Mouse (Mus musculus) midbrain, embryonic 11.5 days (tissue): ENCODE data around the gene Hist1h3g. TPM values are rescaled to one million over a fixed set of nuclear protein-coding genes. Genes with fewer than 3 reads are reported as not detected.
"Not testable (repeated sequence)": the region's sequence is repeated elsewhere in the genome, so short reads cannot be mapped to it uniquely, and the experiment has no call there.

Experiments used
- ATAC-seq: fragments of 200-750 bp; cut with Nextera tagmentation; 2 replicates; pipeline ENCODE4 v1.8.0; 2017; ENCODE audit warnings: moderate TSS enrichment, moderate library complexity; ENCODE audit not compliant: low FRiP score
- DNase-seq: peaks from one replicate; pipeline ENCODE4 v3.0.0; 2015; ENCODE audit warnings: low spot score; ENCODE audit errors: missing footprints
- H3K27ac ChIP-seq: fragments of 300-500 bp; sonication (generic); 2 replicates; pipeline ENCODE4 v1.5.1; 2014; ENCODE audit warnings: low read depth, low read length
- H3K27me3 ChIP-seq: fragments of 300-500 bp; sonication (generic); 2 replicates; pipeline ENCODE4 v1.6.1; 2014; ENCODE audit warnings: mild to moderate bottlenecking, low read length, moderate library complexity, mixed read lengths; ENCODE audit not compliant: control insufficient read depth, insufficient read depth
- H3K36me3 ChIP-seq: fragments of 300-500 bp; sonication (generic); 2 replicates; pipeline ENCODE4 v1.6.1; 2014; ENCODE audit warnings: mild to moderate bottlenecking, low read length, moderate library complexity, mixed read lengths; ENCODE audit not compliant: control insufficient read depth, insufficient read depth
- H3K4me1 ChIP-seq: fragments of 300-500 bp; sonication (generic); 2 replicates; pipeline ENCODE4 v1.6.1; 2014; ENCODE audit warnings: low read length; ENCODE audit not compliant: control insufficient read depth, insufficient read depth
- H3K4me2 ChIP-seq: fragments of 300-500 bp; sonication (generic); 2 replicates; pipeline ENCODE4 v1.6.1; 2014; ENCODE audit warnings: mild to moderate bottlenecking, moderate library complexity
- H3K4me3 ChIP-seq: fragments of 300-500 bp; sonication (generic); 2 replicates; pipeline ENCODE4 v1.5.1; 2014; ENCODE audit warnings: low read depth, low read length
- H3K9ac ChIP-seq: fragments of 300-500 bp; sonication (generic); 2 replicates; pipeline ENCODE4 v1.6.1; 2014; ENCODE audit warnings: low read length
- H3K9me3 ChIP-seq: fragments of 300-500 bp; sonication (generic); 2 replicates; pipeline ENCODE4 v1.6.1; 2016; ENCODE audit warnings: low read length; ENCODE audit not compliant: control insufficient read depth
- WGBS: fragments of 180-500 bp; shearing (Covaris S2); extraction: QIAGEN DNeasy Blood & Tissue Kit; methylation state at CpG from one replicate; pipeline ENCODE4 v1.1.7; 2014; 5-methylcytosine and 5-hydroxymethylcytosine counted together
- polyA plus RNA-seq: library from polyadenylated mRNA; unstranded; fragments of >200 nt; fragmentation: Nextera tagmentation; extraction: Ambion mirVana; gene quantifications from 2 replicates; pipeline ENCODE4 v1.2.1, GENCODE M21; 2014

Gene Hist1h3g
- polyA plus RNA-seq, 1 experiment from 2014 or later: 4.0 TPM

- peak overlapping the region; percentile 9; the same call in 1 of the 2 replicates for H3K4me2 ChIP-seq
- 70% methylated on average over 3 of the region's 3 CpGs for WGBS
- H3K9ac ChIP-seq: peak overlapping the region; percentile 9; the same call in 1 of the 2 replicates
- H3K4me1 ChIP-seq: peaks cover 9% of the 10 kb centered on the region
- no peaks in the 10 kb centered on the region for H3K27me3 ChIP-seq
- H3K4me3 ChIP-seq: no peak overlapping the region
- H3K9me3 ChIP-seq: no peaks in the 10 kb centered on the region
- H3K36me3 ChIP-seq: no peaks in the 10 kb centered on the region
- H3K27ac ChIP-seq: peak overlapping the region; percentile 98
- no peak for ATAC-seq
- DNase-seq: no peak
Observed at GRCm38 (mm10) chr13:23556906-23557305, 21.7 kb downstream of the Hist1h3g start.

- peak; percentile 90 for DNase-seq
- H3K4me3 ChIP-seq, H3K27me3 ChIP-seq, H3K9me3 ChIP-seq, H3K36me3 ChIP-seq, ATAC-seq, H3K4me2 ChIP-seq, H3K9ac ChIP-seq, H3K4me1 ChIP-seq: not testable (repeated sequence)
- peak overlapping the region; percentile 20; the same call in 1 of the 2 replicates for H3K27ac ChIP-seq
- whole genome bisulfite sequencing: 26% methylated on average over 2 of the region's 2 CpGs
Observed at GRCm38 (mm10) chr13:23560699-23561098, 25.5 kb downstream of the Hist1h3g start.

DNA sequence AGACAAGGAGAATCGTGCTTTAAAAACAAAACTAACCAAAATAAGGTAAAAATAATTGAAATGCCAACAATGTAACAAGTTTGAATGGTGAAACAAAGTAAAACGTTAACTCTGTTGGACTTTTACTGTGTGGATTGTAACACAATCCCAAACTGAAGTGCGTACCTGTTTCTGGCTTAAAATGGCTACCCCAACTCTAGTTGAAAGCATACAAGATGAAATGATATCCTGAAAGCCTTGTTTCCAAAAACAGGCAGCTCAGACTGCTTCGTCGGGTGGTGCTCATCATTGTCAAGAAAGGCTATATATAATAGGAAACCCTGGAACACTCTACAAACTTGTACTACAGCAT lies 26.3 kb downstream of the Hist1h3g start:
- DNase-seq, H3K9me3 ChIP-seq, H3K36me3 ChIP-seq, H3K27me3 ChIP-seq, H3K4me1 ChIP-seq, ATAC-seq: not testable (repeated sequence)
- peak overlapping the region; percentile 35 for H3K4me3 ChIP-seq
- peak overlapping the region; percentile 71 for H3K4me2 ChIP-seq
- WGBS: 0% methylated on average over 2 of the region's 5 CpGs
- H3K27ac ChIP-seq: peak overlapping the region; percentile 96; the same call in 1 of the 2 replicates
- peak overlapping the region; percentile 86; the same call in 1 of the 2 replicates for H3K9ac ChIP-seq

- not testable (repeated sequence) for H3K27me3 ChIP-seq, H3K9me3 ChIP-seq, H3K4me1 ChIP-seq, H3K36me3 ChIP-seq
- H3K4me2 ChIP-seq: peak within 1 kb of the TSS; percentile 71
- DNase-seq: peak; percentile 99
- H3K27ac ChIP-seq: peak within 1 kb of the TSS; percentile 96
- H3K4me3 ChIP-seq: peak within 1 kb of the TSS; percentile 35
- peak; percentile 98 for ATAC-seq
- H3K9ac ChIP-seq: peak within 1 kb of the TSS; percentile 86
- WGBS: 0% methylated on average over 46 of the region's 67 CpGs
Observed at GRCm38 (mm10) chr13:23561883-23562659, 26.8 kb downstream of the Hist1h3g start, which contains the start of gene Hist1h3e. Hist1h3e (minus strand) TSS chr13:23562369.

GRCm38 (mm10) chr13:23562699-23563462 lies 27.7 kb downstream of the Hist1h3g start:
- H3K9me3 ChIP-seq: no peaks in the 10 kb centered on the region
- ATAC-seq (peak; percentile 65), DNase-seq (peak; percentile 96)
- H3K4me1 ChIP-seq: no peaks in the 10 kb centered on the region
- H3K36me3 ChIP-seq: no peaks in the 10 kb centered on the region
- 4% methylated on average over 18 of the region's 18 CpGs for WGBS
- H3K27ac ChIP-seq: peak overlapping the region; percentile 96
- H3K27me3 ChIP-seq: no peaks in the 10 kb centered on the region
- H3K4me3 ChIP-seq: peak overlapping the region; percentile 35
- peak overlapping the region; percentile 86 for H3K9ac ChIP-seq
- H3K4me2 ChIP-seq: peak overlapping the region; percentile 71

GRCm38 (mm10) chr13:23564482-23564881 lies 29.3 kb downstream of the Hist1h3g start:
- Histone ChIP-seq H3K9me3 (no peaks in the 10 kb centered on the region), H3K36me3 (no peaks in the 10 kb centered on the region), H3K27ac (0 out of 2 replicates have a peak overlapping the region, but pooled peaks have one; percentile 96), H3K4me2 (no peak overlapping the region), H3K27me3 (no peaks in the 10 kb centered on the region), H3K9ac (no peak overlapping the region), H3K4me3 (no peak overlapping the region), H3K4me1 (no peaks in the 10 kb centered on the region; the same call in 1 of the 2 replicates)
- DNase-seq (no peak), ATAC-seq (no peak)
- 87% methylated on average over 2 of the region's 2 CpGs for WGBS

DNA sequence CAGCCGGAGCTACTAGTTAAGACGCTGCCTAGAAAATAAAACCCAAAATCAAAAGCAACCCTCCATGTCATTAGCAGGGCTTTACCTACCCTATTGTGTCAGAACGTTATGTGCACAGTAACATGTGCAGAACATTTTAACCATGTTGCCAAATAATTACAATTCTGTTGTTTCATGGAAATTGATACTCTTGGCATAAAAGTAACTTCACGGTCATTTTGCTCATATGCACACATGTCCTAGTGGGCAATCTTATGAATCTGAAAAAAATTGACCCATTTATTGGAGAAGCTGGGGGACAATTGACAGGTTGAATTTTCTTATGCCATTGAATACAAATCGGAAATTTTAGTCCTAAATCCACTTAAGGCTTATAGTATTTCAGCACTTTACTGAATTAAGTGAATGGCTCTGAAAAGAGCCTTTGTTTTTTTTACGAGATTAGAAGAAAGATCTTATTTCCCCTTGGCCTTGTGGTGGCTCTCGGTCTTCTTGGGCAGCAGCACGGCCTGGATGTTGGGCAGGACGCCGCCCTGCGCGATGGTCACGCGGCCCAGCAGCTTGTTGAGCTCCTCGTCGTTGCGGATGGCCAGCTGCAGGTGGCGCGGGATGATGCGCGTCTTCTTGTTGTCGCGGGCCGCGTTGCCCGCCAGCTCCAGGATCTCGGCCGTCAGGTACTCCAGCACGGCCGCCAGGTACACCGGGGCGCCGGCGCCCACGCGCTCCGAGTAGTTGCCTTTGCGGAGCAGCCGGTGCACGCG lies 35.2 kb downstream of the Hist1h3g start:
- not testable (repeated sequence) for H3K4me1 ChIP-seq, H3K9me3 ChIP-seq, ATAC-seq, H3K36me3 ChIP-seq, H3K27me3 ChIP-seq
- peak; percentile 94 for DNase-seq
- 4% methylated on average over 19 of the region's 41 CpGs for WGBS
- H3K27ac ChIP-seq: peak overlapping the region; percentile 93
- peak overlapping the region; percentile 42 for H3K4me2 ChIP-seq
- peak overlapping the region; percentile 57; the same call in 1 of the 2 replicates for H3K9ac ChIP-seq
- H3K4me3 ChIP-seq: peak overlapping the region; percentile 43

DNA sequence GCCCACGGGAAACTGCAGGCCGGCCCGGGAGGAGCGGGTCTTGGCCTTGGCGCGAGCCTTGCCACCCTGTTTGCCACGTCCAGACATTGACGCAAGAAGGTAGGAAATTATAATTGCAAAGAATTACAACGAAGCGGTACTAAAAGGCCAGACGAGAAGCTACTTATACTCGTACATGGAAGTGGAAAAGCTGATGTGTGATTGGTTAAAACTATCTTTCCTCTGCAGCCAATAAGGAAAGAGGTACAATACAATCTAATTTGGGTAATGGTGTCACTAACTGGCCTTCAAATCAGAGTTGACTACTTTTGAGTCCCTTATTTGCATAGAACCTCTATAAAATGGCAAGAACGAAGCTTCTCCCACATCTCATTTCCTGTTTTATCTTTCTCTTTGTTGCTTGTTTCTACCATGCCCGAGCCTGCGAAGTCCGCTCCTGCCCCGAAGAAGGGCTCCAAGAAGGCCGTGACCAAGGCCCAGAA lies 35.8 kb downstream of the Hist1h3g start, which contains the start of the genes Hist1h2ae and Hist1h2bg:
Gene Hist1h2ae (minus strand): TSS at position 199 of the 482 bp plus-strand sequence.
Gene Hist1h2bg (plus strand): TSS at position 375 of the 482 bp plus-strand sequence.
- peak within 1 kb of the TSS; percentile 75 for H3K9ac ChIP-seq

More for the DNA sequence above, 35.8 kb downstream of the Hist1h3g start, which contains the start of the genes Hist1h2ae and Hist1h2bg:
- Histone ChIP-seq H3K4me3 (peak within 1 kb of the TSS; percentile 43), H3K4me1 (peaks cover 6% of the 10 kb centered on the region; the same call in 1 of the 2 replicates), H3K9me3 (no peaks in the 10 kb centered on the region), H3K27ac (peak within 1 kb of the TSS; percentile 93), H3K4me2 (peak within 1 kb of the TSS; percentile 63), H3K36me3 (no peaks in the 10 kb centered on the region), H3K27me3 (no peaks in the 10 kb centered on the region)
- ATAC-seq (peak; percentile 90), DNase-seq (peak; percentile 96)
- 0% methylated on average over 18 of the region's 18 CpGs for WGBS
